Mouse (Mus musculus) ES-E14 (cell line): Measurements from ENCODE around the gene Bri3bp. TPM values are rescaled to one million over a fixed set of nuclear protein-coding genes. Genes with fewer than 3 reads are reported as not detected.

Experiments used
- DNase-seq: peaks from one replicate; pipeline ENCODE4 v3.0.0-alpha.2; 2013; ENCODE audit warnings: low read depth, low spot score
- H3K27ac ChIP-seq: 2 replicates; pipeline ENCODE4 v1.5.1; 2012; ENCODE audit warnings: low read depth, mild to moderate bottlenecking, low read length, moderate library complexity, mixed read lengths; ENCODE audit not compliant: poor library complexity, insufficient read depth, severe bottlenecking
- H3K36me3 ChIP-seq: 2 replicates; pipeline ENCODE4 v1.6.1; 2012; ENCODE audit warnings: mild to moderate bottlenecking, low read length, moderate library complexity, mixed read lengths; ENCODE audit not compliant: control insufficient read depth, poor library complexity, insufficient read depth, severe bottlenecking
- H3K4me1 ChIP-seq, 2 experiments: fragments of 150-350 bp in 1 of 2; sonication (generic) in 1 of 2; 2 replicates each; pipeline ENCODE4 v1.6.1; 2012; ENCODE audit warnings: low read length in 2 of 2, mild to moderate bottlenecking in 1 of 2, mixed read lengths in 1 of 2; ENCODE audit not compliant: control insufficient read depth in 2 of 2, insufficient read depth in 2 of 2, poor library complexity in 1 of 2
- H3K4me3 ChIP-seq, 2 experiments: fragments of 150-350 bp in 1 of 2; sonication (generic) in 1 of 2; 2 replicates each; pipeline ENCODE4 v1.5.1; 2012; ENCODE audit warnings: low read length in 2 of 2, low read depth in 1 of 2, mild to moderate bottlenecking in 1 of 2, mixed read lengths in 1 of 2; ENCODE audit not compliant: insufficient read depth in 1 of 2, poor library complexity in 1 of 2, severe bottlenecking in 1 of 2
- H3K9ac ChIP-seq: 2 replicates; pipeline ENCODE4 v1.6.1; 2012; ENCODE audit warnings: low read depth, mild to moderate bottlenecking, low read length, mixed read lengths; ENCODE audit not compliant: poor library complexity, insufficient read depth, severe bottlenecking
- H3K9me3 ChIP-seq: fragments of 150-350 bp; sonication (generic); 2 replicates; pipeline ENCODE4 v1.6.1; 2012; ENCODE audit warnings: low read depth, mild to moderate bottlenecking, low read length; ENCODE audit not compliant: control insufficient read depth, insufficient read depth
- CHD2 ChIP-seq: IDR thresholded peaks from 2 replicates; pipeline ENCODE4 v1.6.1; 2014; ENCODE audit warnings: mild to moderate bottlenecking, low read depth, low read length, inconsistent platforms
- HCFC1 ChIP-seq: IDR thresholded peaks from 2 replicates; pipeline ENCODE4 v1.6.1; 2012; ENCODE audit warnings: low read length, inconsistent platforms, borderline replicate concordance; ENCODE audit not compliant: insufficient read depth
- MAFK ChIP-seq: IDR thresholded peaks from 2 replicates; pipeline ENCODE4 v1.6.1; 2014; ENCODE audit warnings: mild to moderate bottlenecking, low read depth, low read length, inconsistent platforms; ENCODE audit not compliant: insufficient read depth
- ZC3H11A ChIP-seq: IDR thresholded peaks from 2 replicates; pipeline ENCODE4 v1.6.1; 2012; ENCODE audit warnings: low read depth, mild to moderate bottlenecking, inconsistent platforms, low read length, borderline replicate concordance
- ZNF384 ChIP-seq: IDR thresholded peaks from 2 replicates; pipeline ENCODE4 v1.6.1; 2012; ENCODE audit warnings: low read depth, low read length, inconsistent platforms
- in situ Hi-C, 2 experiments: fragments of 600-800 bp; cut with MboI; formaldehyde crosslinking; loops; one replicate each; pipeline ENCODE4 v1.15.1; 2025; ENCODE audit warnings: low sequenced_read_pairs in 2 of 2, inconsistent platforms in 1 of 2; ENCODE audit not compliant: unreplicated experiment in 2 of 2
- total RNA-seq: library from RNA; depleted of rRNA; stranded (reverse); fragments of 300-350 nt; gene quantifications from 2 replicates; pipeline ENCODE4 v1.2.3, GENCODE M21; 2012

Bri3bp gene
- total RNA-seq, 1 experiment: 52.7 TPM

DNA sequence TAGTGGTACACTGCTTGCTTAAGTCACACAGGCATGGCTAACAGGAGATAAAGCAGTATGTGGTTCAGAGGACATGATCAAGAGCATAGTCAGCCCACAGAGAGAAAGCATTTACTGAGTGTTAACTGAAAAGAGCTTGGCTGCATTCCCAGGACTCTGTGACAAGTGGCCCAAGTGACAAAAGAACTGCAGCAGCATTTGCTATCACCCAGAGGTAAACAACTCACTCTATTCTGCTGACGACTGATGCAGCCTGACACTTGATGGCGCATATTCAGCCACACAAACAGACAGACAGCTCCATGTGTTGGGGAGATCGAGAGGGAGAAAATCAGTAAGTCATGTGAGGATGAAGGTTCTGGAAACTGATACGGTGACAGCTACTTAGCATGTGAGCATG, 27.6 kb upstream of the Bri3bp start:
- Histone ChIP-seq H3K9ac (no peak overlapping the region), H3K4me3 (no peak overlapping the region), H3K36me3 (peaks cover 52% of the 10 kb centered on the region), H3K9me3 (no peaks in the 10 kb centered on the region), H3K27ac (no peak overlapping the region), H3K4me1 (0 out of 4 replicates have a peak, but pooled peaks cover 0 to 2% of the 10 kb centered on the region in 2 experiments)
- TF ChIP-seq ZNF384 (no peak), HCFC1 (no peak), CHD2 (no peak), MAFK (no peak), ZC3H11A (no peak)
- no peak for DNase-seq
- in situ Hi-C loops: no loop called here

DNA sequence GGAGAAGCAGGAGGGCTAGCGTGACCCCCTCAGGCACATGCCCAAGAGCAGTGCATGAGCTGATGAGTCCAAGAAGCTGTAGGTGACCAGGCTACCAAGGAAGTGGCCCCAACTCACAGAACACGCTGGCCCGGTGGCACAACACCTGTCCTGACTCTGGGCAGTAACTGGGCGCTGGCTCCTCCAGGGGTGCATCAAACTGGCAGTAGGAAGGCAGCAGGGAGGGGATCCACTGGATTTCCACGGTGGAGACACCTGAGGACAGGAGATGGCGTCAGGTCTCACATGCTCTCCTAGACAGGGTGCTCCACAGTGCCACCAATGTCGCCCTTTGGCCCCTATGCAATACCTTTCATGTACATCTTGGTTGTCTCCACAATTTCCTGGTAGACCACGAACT, 25.2 kb upstream of the Bri3bp start:
- H3K36me3 ChIP-seq: peaks cover 71% of the 10 kb centered on the region
- TF ChIP-seq ZNF384 (no peak), ZC3H11A (no peak), HCFC1 (no peak), CHD2 (no peak), MAFK (no peak)
- H3K4me3 ChIP-seq: no peak overlapping the region
- H3K27ac ChIP-seq: no peak overlapping the region
- H3K9me3 ChIP-seq: no peaks in the 10 kb centered on the region
- in situ Hi-C loops: no loop called here
- no peak for DNase-seq
- no peaks in the 10 kb centered on the region for H3K4me1 ChIP-seq
- H3K9ac ChIP-seq: no peak overlapping the region

DNA sequence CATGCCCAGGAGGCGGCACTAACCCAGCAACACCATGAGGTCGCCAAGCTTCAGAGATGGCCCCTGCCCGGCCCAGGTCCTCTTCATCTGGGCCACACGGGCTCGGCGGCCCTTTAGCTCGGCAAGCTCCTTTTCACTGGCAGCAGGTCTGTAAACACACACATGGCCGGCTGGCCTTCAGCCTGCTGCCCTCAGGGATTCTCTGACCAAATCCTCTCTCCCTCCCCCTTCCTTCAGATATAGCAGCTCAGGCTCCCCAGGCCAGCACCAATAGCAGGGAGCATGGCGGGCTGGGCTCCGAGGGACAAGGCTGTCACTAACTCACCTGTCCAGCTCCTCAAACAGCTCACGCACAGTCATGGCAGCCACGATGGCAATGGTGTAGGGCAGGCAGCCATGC, 22.7 kb upstream of the Bri3bp start:
- H3K9me3 ChIP-seq: no peaks in the 10 kb centered on the region
- no peak overlapping the region; the same call in 1 of the 2 replicates for H3K9ac ChIP-seq
- no peak for DNase-seq
- H3K4me3 ChIP-seq: peak overlapping the region; percentile 42 to 46; a peak in 2 of 4 replicates
- no peak for TF ChIP-seq HCFC1
- TF ChIP-seq ZC3H11A: no peak
- TF ChIP-seq MAFK: no peak
- no peak for TF ChIP-seq CHD2
- H3K36me3 ChIP-seq: peaks cover 88% of the 10 kb centered on the region
- in situ Hi-C loops: no loop called here
- H3K4me1 ChIP-seq: no peaks in the 10 kb centered on the region
- no peak overlapping the region for H3K27ac ChIP-seq

DNA sequence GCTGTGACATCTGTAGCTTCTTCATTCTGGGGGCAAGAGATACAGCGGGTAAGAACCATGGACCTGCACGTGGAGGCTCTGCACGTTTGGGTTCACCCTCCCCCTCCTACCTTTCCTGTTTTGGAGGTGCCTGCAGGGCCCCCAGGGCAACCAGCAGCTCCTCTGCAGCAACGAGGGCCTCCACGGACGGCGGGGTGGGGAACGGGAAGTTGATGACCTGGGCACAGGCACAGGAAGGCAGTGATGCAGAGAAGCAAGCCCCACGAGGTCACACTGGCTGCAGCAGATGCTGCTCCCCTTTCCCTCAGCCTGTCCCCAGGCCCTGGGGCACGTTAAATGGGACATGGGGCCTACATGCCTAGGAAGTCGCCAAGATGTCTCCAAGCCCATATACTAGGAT, 22.2 kb upstream of the Bri3bp start:
- Histone ChIP-seq H3K9me3 (no peaks in the 10 kb centered on the region), H3K4me1 (no peaks in the 10 kb centered on the region), H3K9ac (no peak overlapping the region; the same call in 1 of the 2 replicates), H3K36me3 (peaks cover 85% of the 10 kb centered on the region), H3K27ac (no peak overlapping the region), H3K4me3 (peak overlapping the region; percentile 42 to 46; a peak in 2 of 4 replicates)
- no peak for TF ChIP-seq MAFK
- no peak for TF ChIP-seq ZNF384
- no peak for TF ChIP-seq ZC3H11A
- TF ChIP-seq CHD2: no peak
- no peak for TF ChIP-seq HCFC1
- in situ Hi-C loops: no loop called here
- DNase-seq: no peak

DNA sequence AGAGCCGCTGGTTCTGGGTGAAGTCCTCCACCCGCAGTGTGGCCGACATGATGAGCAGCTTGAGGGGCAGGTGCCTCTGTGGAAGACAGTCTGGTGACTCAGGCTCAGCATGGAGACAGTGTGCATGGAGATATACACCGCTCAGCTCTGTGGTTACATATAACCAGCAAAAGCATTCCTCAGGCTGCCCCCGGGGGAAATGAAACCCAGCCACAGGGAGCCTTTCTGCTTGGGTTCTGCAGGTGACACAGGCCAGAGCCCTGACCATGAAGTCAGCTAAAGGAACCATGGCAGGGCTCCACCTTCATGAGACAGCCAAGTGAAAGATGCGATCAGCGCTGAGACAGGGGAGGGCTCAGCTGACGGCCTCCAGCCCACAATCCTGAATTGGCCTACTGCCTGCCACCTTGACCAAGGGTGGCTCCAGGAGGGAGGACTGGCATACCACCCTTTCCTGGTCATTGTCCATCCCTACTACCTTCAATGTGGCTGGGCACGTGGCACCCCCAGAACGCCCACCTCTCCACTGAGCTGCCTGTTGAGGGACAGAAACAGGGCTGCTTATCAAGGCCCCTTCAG, 15.6 kb upstream of the Bri3bp start:
- Histone ChIP-seq H3K4me1 (peaks cover 0 to 4% of the 10 kb centered on the region in 2 experiments; a peak in 1 of 4 replicates), H3K9me3 (no peaks in the 10 kb centered on the region), H3K36me3 (peaks cover 86% of the 10 kb centered on the region), H3K27ac (peak overlapping the region; percentile 15; the same call in 1 of the 2 replicates), H3K4me3 (no peak overlapping the region), H3K9ac (no peak overlapping the region)
- DNase-seq: no peak
- in situ Hi-C loops: no loop called here
- no peak for TF ChIP-seq HCFC1
- no peak for TF ChIP-seq ZNF384
- no peak for TF ChIP-seq MAFK
- no peak for TF ChIP-seq ZC3H11A
- TF ChIP-seq CHD2: no peak
